Mouse (Mus musculus): ENCODE measurements around the gene Gemin5.

DNA sequence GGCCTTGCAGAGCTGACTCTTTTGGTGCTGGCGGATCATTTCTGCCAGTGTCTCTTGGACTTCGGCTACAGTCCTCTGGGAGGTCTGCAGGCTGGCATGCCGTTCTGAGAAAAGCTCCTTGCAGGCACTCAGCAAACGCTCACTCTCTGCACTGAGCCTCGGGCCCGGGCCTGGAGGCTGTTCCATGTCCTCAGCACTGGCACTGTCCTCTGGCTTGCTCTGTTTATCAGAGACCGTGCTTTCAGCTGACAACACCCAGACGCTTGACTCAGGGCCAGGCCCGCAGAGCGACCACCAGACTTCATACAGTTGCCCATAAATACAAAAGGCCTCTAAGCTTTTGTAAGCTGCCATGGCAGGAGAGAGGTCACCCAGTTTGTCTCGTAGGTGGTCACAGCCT is 43.3 kb downstream of the Gemin5 start:
- TF ChIP-seq POLR2A (IDR thresholded peaks at IDR 0.05; ENCODE audit: borderline replicate concordance, extremely low read depth, insufficient read depth, insufficient read length, poor library complexity, severe bottlenecking) (no peak), CTCF (IDR thresholded peaks at IDR 0.05; ENCODE audit: borderline replicate concordance, extremely low read depth, insufficient read depth, insufficient read length) (no peak)

Measured in brain, embryonic 14.5 days (tissue).